Mouse (Mus musculus): ENCODE data around the gene Daw1.

- TF ChIP-seq CTCF (IDR thresholded peaks at IDR 0.05; ENCODE audit: low read depth) = no peak
- no peak for TF ChIP-seq EP300 (IDR thresholded peaks at IDR 0.05; ENCODE audit: low read depth)
Measured at GRCm38 (mm10) chr1:83111726-83112125, 47.8 kb upstream of the Daw1 start.

Data from heart, postnatal 0 days (tissue).